Mouse (Mus musculus) G1E (cell line): Measurements from ENCODE around the gene BC029722.

Experiments used
- CTCF ChIP-seq: IDR thresholded peaks from 2 replicates; pipeline ENCODE4 v1.5.1; 2012; ENCODE audit warnings: low read depth, low read length, inconsistent platforms, mixed read lengths
- GATA1 ChIP-seq: IDR thresholded peaks from 2 replicates; pipeline ENCODE4 v1.6.1; 2012; ENCODE audit warnings: borderline replicate concordance, low read length, inconsistent platforms, mixed read lengths
- POLR2AphosphoS5 ChIP-seq: IDR thresholded peaks from 2 replicates; pipeline ENCODE4 v1.6.1; 2012; ENCODE audit warnings: low read depth, low read length, inconsistent platforms; ENCODE audit not compliant: insufficient replicate concordance

GRCm38 (mm10) chr2:155852536-155852935 lies 33.3 kb upstream of the BC029722 start:
- TF ChIP-seq CTCF: no peak
- no peak for TF ChIP-seq GATA1
- no peak for TF ChIP-seq POLR2AphosphoS5
